Mouse (Mus musculus) heart, embryonic 16.5 days (tissue): Measurements from ENCODE around the gene Ccdc116. TPM values are rescaled to one million over a fixed set of nuclear protein-coding genes. Genes with fewer than 3 reads are reported as not detected.

Experiments
- ATAC-seq: fragments of 200-750 bp; cut with Nextera tagmentation; replicated peaks from 2 replicates; pipeline ENCODE4 v1.8.0; 2017; ENCODE audit warnings: moderate number of reproducible peaks; ENCODE audit not compliant: insufficient read depth, low FRiP score; ENCODE audit errors: extremely low read depth
- H3K27ac ChIP-seq: fragments of 300-500 bp; sonication (generic); 2 replicates; pipeline ENCODE4 v1.5.1; 2014; ENCODE audit warnings: mild to moderate bottlenecking, low read length, control low read depth, moderate library complexity
- H3K27me3 ChIP-seq: fragments of 300-500 bp; sonication (generic); 2 replicates; pipeline ENCODE4 v1.6.1; 2014; ENCODE audit warnings: low read length, mixed read lengths; ENCODE audit not compliant: control insufficient read depth, insufficient read depth
- H3K36me3 ChIP-seq: fragments of 300-500 bp; sonication (generic); 2 replicates; pipeline ENCODE4 v1.6.1; 2014; ENCODE audit not compliant: control insufficient read depth, insufficient read depth
- H3K4me1 ChIP-seq: fragments of 300-500 bp; sonication (generic); 2 replicates; pipeline ENCODE4 v1.6.1; 2014; ENCODE audit warnings: low read length, mixed read lengths; ENCODE audit not compliant: control insufficient read depth, insufficient read depth
- H3K4me2 ChIP-seq: fragments of 300-500 bp; sonication (generic); 2 replicates; pipeline ENCODE4 v1.6.1; 2014; ENCODE audit warnings: low read depth, mild to moderate bottlenecking, control low read depth, low read length
- H3K4me3 ChIP-seq: fragments of 300-500 bp; sonication (generic); 2 replicates; pipeline ENCODE4 v1.5.1; 2014; ENCODE audit warnings: mild to moderate bottlenecking, control low read depth, low read length
- H3K9ac ChIP-seq: fragments of 300-500 bp; sonication (generic); 2 replicates; pipeline ENCODE4 v1.6.1; 2014; ENCODE audit warnings: low read length, control low read depth
- H3K9me3 ChIP-seq: fragments of 300-500 bp; sonication (generic); replicated peaks from 2 replicates; pipeline ENCODE4 v1.6.1; 2016; ENCODE audit warnings: low read length; ENCODE audit not compliant: control insufficient read depth
- WGBS: fragments of 180-500 bp; shearing (Covaris S2); extraction: QIAGEN DNeasy Blood & Tissue Kit; methylation state at CpG from one replicate; pipeline ENCODE4 v1.1.7; 2014; 5-methylcytosine and 5-hydroxymethylcytosine counted together
- polyA plus RNA-seq: library from polyadenylated mRNA; unstranded; fragments of >200 nt; fragmentation: Nextera tagmentation; extraction: Ambion mirVana; gene quantifications from 2 replicates; pipeline ENCODE4 v1.2.1, GENCODE M21; 2015

Gene Ccdc116
- polyA plus RNA-seq, 1 experiment from 2014 or later: 0.76 TPM

- no peak overlapping the region for H3K4me2 ChIP-seq
- H3K36me3 ChIP-seq: no peaks in the 10 kb centered on the region
- WGBS: 85% methylated on average over 15 of the region's 15 CpGs
- no peak overlapping the region for H3K27ac ChIP-seq
- H3K9ac ChIP-seq: no peak overlapping the region
- no peak for ATAC-seq
- H3K27me3 ChIP-seq: no peaks in the 10 kb centered on the region
- peaks cover 4% of the 10 kb centered on the region; the same call in 1 of the 2 replicates for H3K4me1 ChIP-seq
- no peak overlapping the region for H3K4me3 ChIP-seq
- H3K9me3 ChIP-seq: no peaks in the 10 kb centered on the region
Observed at GRCm38 (mm10) chr16:17137355-17137754, 9.7 kb downstream of the Ccdc116 start.

- Histone ChIP-seq H3K9me3 (no peaks in the 10 kb centered on the region), H3K4me2 (peak overlapping the region; percentile 100), H3K4me3 (peak overlapping the region; percentile 80), H3K9ac (peak overlapping the region; percentile 69), H3K27ac (no peak overlapping the region), H3K27me3 (no peaks in the 10 kb centered on the region), H3K36me3 (no peaks in the 10 kb centered on the region), H3K4me1 (peaks cover 8% of the 10 kb centered on the region)
- ATAC-seq: no peak
- 28% methylated on average over 7 of the region's 7 CpGs for WGBS
Observed at GRCm38 (mm10) chr16:17132906-17133200, 14.2 kb downstream of the Ccdc116 start.

GRCm38 (mm10) chr16:17132089-17132905 lies 14.7 kb downstream of the Ccdc116 start, which contains the start of gene Sdf2l1:
Gene Sdf2l1, minus strand, starts transcription at chr16:17132383.
- Histone ChIP-seq H3K36me3 (no peaks in the 10 kb centered on the region), H3K4me3 (peak within 1 kb of the TSS; percentile 80), H3K27ac (peak within 1 kb of the TSS; percentile 44), H3K4me2 (peak within 1 kb of the TSS; percentile 100), H3K27me3 (no peaks in the 10 kb centered on the region), H3K9me3 (no peaks in the 10 kb centered on the region), H3K4me1 (peaks cover 8% of the 10 kb centered on the region), H3K9ac (peak within 1 kb of the TSS; percentile 78)
- under 1% methylated on average over 47 of the region's 47 CpGs for WGBS
- peak; percentile 97 for ATAC-seq

- H3K4me1 ChIP-seq: peaks cover 8% of the 10 kb centered on the region
Observed at GRCm38 (mm10) chr16:17131191-17132088, 15.6 kb downstream of the Ccdc116 start.

GRCm38 (mm10) chr16:17127292-17127691 lies 19.7 kb downstream of the Ccdc116 start:
- no peaks in the 10 kb centered on the region for H3K9me3 ChIP-seq
- no peak for ATAC-seq
- WGBS: 100% methylated on average over 1 of the region's 1 CpGs

More at GRCm38 (mm10) chr16:17131191-17132088, 15.6 kb downstream of the Ccdc116 start:
- H3K9ac ChIP-seq: peak overlapping the region; percentile 78
- no peaks in the 10 kb centered on the region for H3K36me3 ChIP-seq
- H3K9me3 ChIP-seq: no peaks in the 10 kb centered on the region
- H3K4me3 ChIP-seq: peak overlapping the region; percentile 80
- no peaks in the 10 kb centered on the region for H3K27me3 ChIP-seq
- H3K4me2 ChIP-seq: peak overlapping the region; percentile 100
- H3K27ac ChIP-seq: peak overlapping the region; percentile 40; the same call in 1 of the 2 replicates
- ATAC-seq: peak; percentile 33; the same call in 1 of the 2 replicates
- WGBS: 4% methylated on average over 43 of the region's 43 CpGs

GRCm38 (mm10) chr16:17124871-17125520 lies 22.0 kb downstream of the Ccdc116 start, which contains the start of gene 2610318N02Rik:
Gene 2610318N02Rik, minus strand, starts transcription at chr16:17125167.
- under 1% methylated on average over 25 of the region's 25 CpGs for WGBS
- peak within 1 kb of the TSS; percentile 55 for H3K27ac ChIP-seq

More at GRCm38 (mm10) chr16:17127292-17127691, 19.7 kb downstream of the Ccdc116 start:
- Histone ChIP-seq H3K9ac (no peak overlapping the region), H3K36me3 (no peaks in the 10 kb centered on the region), H3K4me3 (no peak overlapping the region), H3K27me3 (no peaks in the 10 kb centered on the region), H3K4me1 (peaks cover 23% of the 10 kb centered on the region), H3K27ac (no peak overlapping the region), H3K4me2 (no peak overlapping the region)

GRCm38 (mm10) chr16:17124119-17124870 lies 22.7 kb downstream of the Ccdc116 start:
- Histone ChIP-seq H3K9me3 (no peaks in the 10 kb centered on the region), H3K27ac (peak overlapping the region; percentile 48), H3K36me3 (peaks cover 6% of the 10 kb centered on the region), H3K9ac (peak overlapping the region; percentile 76), H3K27me3 (no peaks in the 10 kb centered on the region), H3K4me3 (peak overlapping the region; percentile 64), H3K4me1 (peaks cover 18% of the 10 kb centered on the region), H3K4me2 (peak overlapping the region; percentile 89)
- 0 out of 2 replicates have a peak, but pooled peaks have one; percentile 4 for ATAC-seq
- WGBS: 8% methylated on average over 22 of the region's 22 CpGs

More at GRCm38 (mm10) chr16:17124871-17125520, 22.0 kb downstream of the Ccdc116 start, which contains the start of gene 2610318N02Rik:
- peak; percentile 90 for ATAC-seq
- H3K36me3 ChIP-seq: 0 out of 2 replicates have a peak, but pooled peaks cover 2% of the 10 kb centered on the region
- no peaks in the 10 kb centered on the region for H3K9me3 ChIP-seq
- H3K4me1 ChIP-seq: peaks cover 18% of the 10 kb centered on the region
- no peaks in the 10 kb centered on the region for H3K27me3 ChIP-seq
- peak within 1 kb of the TSS; percentile 76 for H3K9ac ChIP-seq
- H3K4me2 ChIP-seq: peak within 1 kb of the TSS; percentile 89
- H3K4me3 ChIP-seq: peak within 1 kb of the TSS; percentile 64

- Histone ChIP-seq H3K4me1 (peaks cover 18% of the 10 kb centered on the region), H3K9me3 (no peaks in the 10 kb centered on the region), H3K27me3 (no peaks in the 10 kb centered on the region), H3K4me3 (no peak overlapping the region), H3K36me3 (peaks cover 6% of the 10 kb centered on the region), H3K9ac (no peak overlapping the region), H3K4me2 (no peak overlapping the region), H3K27ac (no peak overlapping the region)
- 80% methylated on average over 14 of the region's 14 CpGs for WGBS
- no peak for ATAC-seq
Observed at GRCm38 (mm10) chr16:17121569-17121968, 25.5 kb downstream of the Ccdc116 start.
